Mouse (Mus musculus) thymus, adult 2 months (tissue): ENCODE measurements around the gene Nell2.

Experiments used
- CTCF ChIP-seq: fragments of 200-500 bp; IDR thresholded peaks from 2 replicates; pipeline ENCODE4 v1.5.1; 2012; ENCODE audit warnings: mild to moderate bottlenecking, control low read depth, low read length, moderate library complexity, borderline replicate concordance; ENCODE audit not compliant: control insufficient read depth, poor library complexity, insufficient read depth; ENCODE audit errors: extremely low read depth
- POLR2A ChIP-seq: fragments of 200-500 bp; IDR thresholded peaks from 2 replicates; pipeline ENCODE4 v1.6.1; 2012; ENCODE audit warnings: mild to moderate bottlenecking, low read length, control low read depth, moderate library complexity; ENCODE audit not compliant: control insufficient read depth, poor library complexity, insufficient read depth; ENCODE audit errors: extremely low read depth

DNA sequence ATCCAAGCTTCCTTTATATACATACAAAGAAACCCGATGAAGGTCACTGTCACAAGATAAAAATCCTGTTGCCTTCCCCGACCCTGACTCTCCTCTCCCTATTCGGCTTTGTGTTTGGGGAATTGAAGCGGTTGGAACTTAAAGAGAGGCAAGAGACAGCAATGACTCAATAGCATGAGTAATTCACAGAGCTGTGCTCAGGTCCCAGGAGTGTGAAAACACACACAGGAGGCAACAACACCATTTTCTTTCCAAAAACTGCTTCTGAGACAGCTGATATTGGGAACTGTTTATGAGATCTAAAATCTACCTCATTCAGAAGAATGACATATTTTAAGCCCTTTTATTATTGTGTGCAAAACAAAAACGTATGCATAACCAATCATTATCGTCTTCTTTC, 41.2 kb upstream of the Nell2 start:
- TF ChIP-seq CTCF = no peak
- no peak for TF ChIP-seq POLR2A
